Mouse (Mus musculus) megakaryocyte, embryonic 14.5 days (primary cell): ENCODE measurements around the gene Ngfr.

ENCODE experiments used
- FLI1 ChIP-seq: IDR thresholded peaks from 2 replicates; pipeline ENCODE4 v1.6.1; 2012; ENCODE audit warnings: low read length, inconsistent platforms, mixed read lengths
- GATA1 ChIP-seq: IDR thresholded peaks from 3 replicates; pipeline ENCODE4 v1.6.1; 2012; ENCODE audit warnings: mixed read lengths, low read length, inconsistent platforms, borderline replicate concordance

- TF ChIP-seq GATA1 (no peak), FLI1 (no peak)
Observed at GRCm38 (mm10) chr11:95546021-95546782, 41.3 kb downstream of the Ngfr start.
